Mouse (Mus musculus) c-Kit-positive CD71-positive TER-119-negative erythroid progenitor cells, embryonic 14.5 days (primary cell): ENCODE data around the gene Syt1.

Experiments
- DNase-seq: peaks from one replicate; pipeline ENCODE4 v3.0.0-alpha.2; 2013; ENCODE audit warnings: low read depth

The Syt1 gene

DNA sequence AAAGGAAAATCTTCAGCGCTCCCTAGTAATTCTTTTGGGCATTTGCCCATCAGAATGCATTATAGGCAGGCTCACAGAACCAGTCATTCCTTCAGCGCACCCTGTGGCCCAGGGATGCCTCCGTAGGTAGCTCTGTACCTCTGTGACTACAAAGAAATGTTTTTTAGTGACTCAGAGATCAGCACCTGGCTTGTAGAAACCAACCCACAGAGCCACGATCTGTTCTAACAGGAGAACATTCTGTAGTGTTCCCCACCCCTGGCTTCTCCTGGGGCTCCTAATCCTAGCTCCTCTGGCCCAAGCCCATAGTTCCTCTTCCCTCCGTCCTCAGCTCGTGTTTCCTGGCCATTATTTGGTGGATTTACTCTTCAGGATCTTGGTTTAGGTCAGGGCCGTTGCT is 361.6 kb downstream of the Syt1 start:
- DNase-seq = no peak

DNA sequence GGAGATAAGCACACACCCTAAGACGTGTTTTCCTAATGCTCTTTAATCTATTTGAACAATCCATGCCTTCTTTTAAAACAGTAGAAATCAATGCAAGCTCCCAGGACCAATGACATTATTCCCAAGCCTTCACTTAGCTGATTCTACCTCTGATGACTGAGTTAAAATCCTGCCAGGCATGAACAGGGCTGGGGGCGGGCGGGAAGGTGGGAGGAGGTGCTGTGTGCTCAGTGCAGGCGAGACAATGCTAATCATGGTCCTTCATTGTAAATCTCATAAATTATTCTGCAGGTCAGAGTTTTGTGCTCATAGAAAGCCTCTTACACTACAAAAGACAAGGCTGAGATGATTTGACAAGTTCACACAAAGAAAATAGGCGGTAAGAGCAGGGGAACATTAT is 366.9 kb downstream of the Syt1 start:
- DNase-seq = no peak

DNA sequence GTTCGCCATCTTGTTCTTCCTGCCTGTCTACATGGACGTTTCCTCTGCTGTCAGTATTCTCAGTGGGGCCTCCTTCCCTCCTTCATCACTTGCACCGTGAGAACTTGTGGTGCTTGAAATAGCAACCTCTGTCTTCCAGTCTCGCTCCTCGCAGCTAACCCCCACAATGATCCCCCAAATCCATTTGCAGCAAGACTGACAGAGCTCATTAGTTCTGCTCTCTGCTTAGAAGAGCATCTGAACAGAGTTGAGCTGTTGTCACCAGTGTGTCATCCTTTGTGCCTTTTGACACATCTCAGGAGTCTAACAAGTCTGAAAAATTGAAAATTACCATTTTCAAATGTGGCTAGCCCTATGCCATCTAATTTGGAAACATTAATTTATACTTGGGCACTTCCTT is 372.7 kb downstream of the Syt1 start:
- DNase-seq = no peak

DNA sequence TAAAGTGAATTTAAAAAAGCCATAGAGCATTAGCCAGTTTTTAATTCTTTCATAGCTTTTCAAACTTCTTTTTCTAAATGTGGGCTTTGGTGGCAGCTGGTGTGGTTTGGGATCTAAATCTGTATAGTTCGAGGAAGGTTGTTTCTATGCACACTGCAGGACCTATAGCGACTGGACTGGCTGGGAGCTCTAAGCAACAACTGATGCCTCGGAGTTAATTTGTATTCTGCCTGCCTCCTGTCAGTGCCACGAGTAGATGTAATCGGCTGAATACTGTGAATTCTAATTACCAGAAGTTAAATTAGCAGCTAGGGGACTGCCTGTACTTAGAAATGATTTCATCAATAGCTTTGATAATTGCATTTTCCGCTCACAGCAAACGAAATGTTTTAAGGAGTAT is 374.7 kb downstream of the Syt1 start:
- DNase-seq = no peak

DNA sequence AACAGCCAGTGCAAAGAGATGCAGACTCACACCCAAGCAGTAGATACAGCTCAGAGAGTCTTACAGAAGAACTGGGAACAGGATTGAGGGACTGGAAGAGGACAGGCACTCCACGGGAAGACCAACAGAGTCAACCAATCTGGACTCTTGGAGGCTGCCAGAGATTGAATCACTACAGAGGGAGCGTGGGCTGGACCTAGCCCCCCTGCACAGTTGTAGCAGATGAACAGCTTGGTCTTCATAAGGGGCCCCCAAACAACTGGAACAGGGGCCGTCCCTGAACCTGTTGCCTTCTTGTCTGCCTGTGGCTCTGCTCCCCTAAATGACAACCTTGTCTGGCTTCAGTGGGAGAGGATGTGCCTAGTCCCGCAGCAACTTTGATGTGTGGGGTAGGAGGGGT is 375.2 kb downstream of the Syt1 start:
- DNase-seq = no peak

DNA sequence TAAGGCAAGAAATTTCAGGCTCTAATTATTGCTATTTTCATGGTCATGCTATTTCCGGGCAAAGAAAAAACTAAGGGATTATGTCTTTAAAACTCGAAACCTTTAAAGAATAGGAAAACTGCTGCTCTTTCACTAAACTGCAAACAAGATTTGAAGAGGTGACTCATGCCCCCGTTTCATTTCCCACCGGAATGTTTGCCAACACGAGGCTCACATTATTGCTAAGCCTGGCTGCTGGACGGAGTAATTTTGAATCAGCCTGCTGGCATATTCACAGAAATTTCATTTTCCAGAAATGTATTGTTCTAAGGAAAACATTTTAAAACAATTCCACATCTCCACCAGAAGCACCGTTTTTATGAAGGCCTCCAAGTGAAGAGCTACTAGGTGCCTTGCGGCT is 379.9 kb downstream of the Syt1 start:
- no peak for DNase-seq

DNA sequence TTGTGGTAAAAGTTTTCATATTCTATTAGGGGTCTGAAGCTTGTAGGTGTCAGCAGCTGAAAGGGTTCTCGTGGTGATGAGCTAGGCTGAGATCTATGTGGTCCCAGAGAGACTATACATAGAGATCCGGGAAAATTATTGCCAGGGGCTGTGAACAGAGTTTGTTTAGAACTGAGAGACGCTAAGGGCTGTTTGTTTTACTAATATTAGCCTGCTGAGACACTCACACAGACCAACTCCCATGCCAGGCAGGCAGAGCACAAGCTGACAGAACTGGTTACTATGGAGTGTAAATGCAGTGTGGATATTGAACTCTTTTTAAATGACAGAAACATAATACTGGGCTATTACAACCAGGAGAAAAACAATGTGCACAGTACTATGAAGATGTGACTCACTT is 384.4 kb downstream of the Syt1 start:
- no peak for DNase-seq

DNA sequence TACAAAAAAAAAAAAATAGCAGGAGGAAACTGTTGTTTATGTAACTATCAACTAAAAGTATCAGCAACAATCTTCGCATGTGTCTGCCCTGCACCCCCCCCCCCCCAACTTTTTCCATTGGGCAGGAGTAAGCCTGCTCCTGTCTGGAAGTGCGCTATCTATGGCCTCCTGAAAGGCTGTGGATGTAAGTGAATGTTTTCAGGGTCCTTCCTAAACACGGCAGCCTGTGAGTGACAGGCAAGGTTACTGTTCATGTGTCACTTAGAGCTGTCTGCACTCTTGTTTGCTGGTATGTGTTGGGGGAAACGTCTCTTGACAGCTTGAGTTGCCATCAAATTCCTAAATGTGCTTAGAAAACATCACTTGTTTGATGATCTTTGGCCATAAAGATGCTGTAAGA is 387.8 kb downstream of the Syt1 start:
- no peak for DNase-seq

DNA sequence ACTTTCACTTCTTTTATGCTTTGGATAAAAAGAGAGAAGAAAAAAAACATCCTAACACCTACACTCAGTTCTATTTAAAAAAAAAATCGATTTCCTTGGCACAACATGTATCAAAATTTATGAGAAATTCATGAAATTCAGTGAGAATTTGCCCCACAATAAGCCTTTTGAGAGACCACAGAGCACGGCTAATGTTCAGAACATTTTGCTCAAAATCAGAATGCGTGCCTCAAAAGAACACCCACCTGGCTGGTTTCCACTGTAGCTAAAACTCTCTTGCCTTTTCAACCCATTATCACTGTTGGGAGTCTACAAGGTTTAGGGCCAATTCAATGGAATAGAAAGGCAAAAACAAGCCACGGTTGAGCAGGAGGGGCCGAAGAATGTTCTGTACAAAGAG is 390.9 kb downstream of the Syt1 start:
- DNase-seq = no peak

DNA sequence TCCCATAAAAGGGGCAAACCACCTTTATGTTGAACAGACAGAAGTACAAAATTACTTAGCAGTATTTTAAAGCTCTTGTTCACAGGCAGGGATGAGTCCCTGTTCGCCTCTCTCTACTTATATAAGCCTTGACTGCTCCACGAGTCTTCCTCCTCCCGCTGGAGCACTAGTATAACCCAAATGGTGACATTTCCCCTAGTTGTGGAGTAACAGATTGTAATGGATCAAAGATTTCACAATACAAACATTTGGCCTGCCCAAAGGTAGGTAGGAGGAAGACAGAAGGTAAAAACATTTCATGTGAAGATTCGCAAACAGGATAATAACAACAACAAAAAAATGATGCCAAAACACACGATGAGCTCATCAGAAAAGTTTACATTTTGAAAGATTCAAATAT is 391.6 kb downstream of the Syt1 start:
- DNase-seq = no peak

DNA sequence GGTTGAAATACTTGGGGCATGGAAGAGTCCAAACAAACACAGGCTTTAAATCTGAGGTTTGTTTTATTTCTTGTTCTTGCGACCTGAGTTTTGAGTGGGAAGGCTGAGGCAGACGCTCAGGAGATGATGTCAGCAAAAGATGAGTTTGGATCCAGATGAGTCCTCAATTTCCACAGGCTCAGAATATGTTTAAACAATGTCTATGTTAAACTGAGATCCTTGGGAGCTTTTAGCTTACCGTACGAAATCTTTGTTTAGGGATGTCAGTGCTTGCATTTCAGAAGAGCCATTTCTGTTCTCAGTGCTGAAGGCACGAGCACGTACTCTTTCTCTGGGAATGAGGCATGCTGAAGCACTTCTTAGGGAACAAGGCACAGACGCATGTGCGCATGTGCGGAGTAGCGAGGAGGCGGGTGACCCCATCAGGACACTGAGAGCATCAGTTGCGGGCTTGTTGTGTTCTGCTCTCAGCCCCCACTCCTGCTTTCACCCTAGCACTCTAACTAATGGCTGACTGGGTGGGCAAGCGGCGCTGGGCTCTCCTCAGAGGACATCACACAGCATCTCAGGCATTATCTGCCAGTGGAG is 400.6 kb downstream of the Syt1 start:
- DNase-seq = no peak

DNA sequence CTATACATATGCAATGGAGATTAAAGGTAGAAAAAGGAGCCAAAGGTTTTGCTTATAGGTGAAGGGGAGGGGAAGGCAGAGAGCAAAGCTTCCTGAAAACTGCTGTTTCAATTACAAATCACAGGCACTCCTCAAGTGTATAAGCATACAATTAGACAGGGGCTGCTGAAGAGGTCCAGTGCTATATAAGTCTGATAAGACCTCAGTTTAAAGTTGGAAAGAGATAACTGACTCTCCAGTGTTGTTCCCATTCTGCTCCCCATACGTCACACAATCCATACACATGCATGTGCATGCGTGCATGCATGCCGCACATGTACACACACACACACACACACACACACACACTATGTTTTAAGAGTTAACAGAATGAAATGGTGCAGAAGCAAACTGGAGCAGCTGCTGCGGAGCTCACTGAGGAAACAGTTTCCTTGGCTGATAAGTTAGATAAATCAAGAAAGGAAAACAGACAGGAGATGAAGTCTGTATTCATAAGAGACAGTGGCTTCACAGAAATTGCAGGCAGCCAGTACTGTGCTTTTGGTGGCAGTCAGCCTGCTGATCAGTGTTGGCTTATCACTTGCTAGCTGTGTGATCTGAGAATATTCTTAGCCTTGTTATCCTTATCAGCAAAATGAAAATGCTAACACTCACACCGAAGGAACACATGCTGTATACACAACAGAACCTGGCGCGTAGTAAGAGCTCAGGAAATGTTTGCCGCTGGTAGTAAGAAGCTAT is 408.9 kb downstream of the Syt1 start:
- no peak for DNase-seq

DNA sequence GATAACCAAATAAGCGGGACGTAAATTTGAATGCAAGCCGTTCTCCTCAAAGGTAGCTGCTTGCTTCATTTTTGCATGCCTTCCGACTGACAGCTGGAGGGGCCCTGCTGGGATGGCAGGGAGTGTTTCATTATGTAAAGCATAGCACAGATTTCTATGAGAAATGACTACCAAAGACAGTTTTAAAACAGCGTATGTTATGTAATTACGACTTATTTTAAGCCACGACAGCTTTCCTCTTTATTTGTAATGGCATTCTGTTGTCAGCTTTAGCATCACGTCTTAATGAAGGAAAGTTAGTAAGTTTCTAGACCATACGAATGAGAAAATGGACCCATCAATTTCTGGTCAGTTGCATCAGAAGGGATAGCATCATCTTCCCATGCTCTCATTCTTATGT is 410.1 kb downstream of the Syt1 start:
- DNase-seq = no peak

DNA sequence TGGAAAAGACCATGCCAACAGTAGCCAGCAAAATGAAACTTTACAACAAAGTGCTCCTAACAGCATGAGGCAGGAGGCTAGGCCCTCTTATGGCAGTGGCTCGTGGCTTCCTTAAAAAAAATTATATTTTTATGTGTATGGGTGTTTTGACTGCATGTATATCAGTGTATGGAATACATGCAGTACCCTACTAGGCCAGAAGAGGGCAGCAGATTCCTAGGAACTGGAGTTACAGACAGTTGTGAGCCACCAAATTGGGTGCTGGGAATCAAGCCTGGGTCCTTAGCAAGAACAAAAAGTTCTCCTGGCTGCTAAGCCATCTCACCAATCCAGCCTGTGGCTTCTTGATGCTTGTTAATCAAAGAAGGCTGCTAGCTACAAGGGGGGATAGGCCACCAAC is 413.4 kb downstream of the Syt1 start:
- DNase-seq = no peak

DNA sequence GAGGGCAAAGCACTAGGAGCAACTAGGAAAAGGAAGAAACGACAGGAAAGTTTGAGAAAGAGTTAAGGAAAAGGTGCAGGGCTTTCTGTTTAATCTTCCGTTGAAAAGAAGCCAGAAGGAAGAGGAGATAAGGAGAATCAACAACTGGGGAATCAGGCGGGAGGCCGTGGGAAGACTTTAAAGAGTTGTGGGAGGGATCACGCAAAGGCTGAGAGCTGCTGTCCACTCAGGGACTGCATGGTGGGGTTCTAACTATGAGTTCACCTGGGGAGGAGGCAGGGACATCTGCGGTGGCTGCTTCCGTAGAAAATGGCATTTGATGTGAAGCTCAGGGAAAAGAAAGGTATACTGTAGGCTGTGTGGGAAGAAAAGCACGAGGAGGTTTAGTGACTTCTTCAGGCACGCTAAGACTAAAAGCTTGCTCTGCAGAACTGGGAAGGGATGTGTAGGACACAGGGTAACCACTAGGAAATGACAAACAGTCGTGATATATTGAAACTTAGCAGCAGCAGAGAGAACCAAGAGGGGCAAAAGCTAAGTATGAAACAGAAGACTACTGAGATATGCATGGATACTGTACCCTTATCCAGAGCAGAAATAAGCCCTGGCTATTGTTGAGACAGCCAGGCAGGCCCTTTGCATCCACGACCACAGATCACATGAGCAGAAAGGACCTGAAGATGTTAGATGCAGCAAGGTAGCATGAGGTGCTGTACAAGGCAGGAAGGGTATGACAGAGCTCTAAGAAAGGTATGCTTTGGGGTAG is 414.4 kb downstream of the Syt1 start:
- DNase-seq = no peak

DNA sequence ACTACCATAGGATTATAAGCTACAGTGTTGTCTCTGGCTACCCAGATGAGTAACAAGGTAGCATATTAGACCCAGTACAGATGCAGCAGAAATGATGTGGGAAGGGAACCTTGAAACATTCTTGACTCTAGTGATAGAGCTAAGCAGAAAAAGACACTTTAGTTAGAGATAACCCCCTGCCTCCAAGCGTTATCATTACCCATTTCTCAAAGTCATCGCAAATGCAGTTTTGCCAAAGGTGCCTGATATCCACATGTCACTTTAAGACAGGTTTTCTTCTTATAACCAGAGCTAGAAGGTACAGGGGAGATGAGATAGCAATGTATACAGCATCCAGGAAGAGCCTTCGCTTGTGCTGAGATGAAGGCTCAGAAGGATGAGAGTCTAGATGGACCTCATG is 421.4 kb downstream of the Syt1 start:
- no peak for DNase-seq

DNA sequence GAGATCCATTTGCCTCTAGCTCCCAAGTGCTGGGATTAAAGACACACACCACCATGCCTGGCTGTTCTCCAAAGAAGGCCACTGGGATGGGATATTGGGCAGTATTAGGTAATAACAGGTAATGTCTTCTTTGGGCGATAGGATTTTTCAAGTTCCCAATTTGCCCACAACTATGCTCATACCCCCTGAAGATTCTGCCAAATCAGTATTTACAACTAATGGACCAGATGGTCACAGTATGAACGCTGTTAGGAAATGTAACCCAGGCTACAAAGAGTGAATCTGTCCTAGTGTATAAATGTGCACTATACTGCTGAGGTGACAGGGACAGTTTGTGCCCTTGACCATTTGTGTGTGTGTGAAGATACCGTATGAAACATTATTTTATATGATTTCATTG is 421.9 kb downstream of the Syt1 start:
- DNase-seq = no peak

DNA sequence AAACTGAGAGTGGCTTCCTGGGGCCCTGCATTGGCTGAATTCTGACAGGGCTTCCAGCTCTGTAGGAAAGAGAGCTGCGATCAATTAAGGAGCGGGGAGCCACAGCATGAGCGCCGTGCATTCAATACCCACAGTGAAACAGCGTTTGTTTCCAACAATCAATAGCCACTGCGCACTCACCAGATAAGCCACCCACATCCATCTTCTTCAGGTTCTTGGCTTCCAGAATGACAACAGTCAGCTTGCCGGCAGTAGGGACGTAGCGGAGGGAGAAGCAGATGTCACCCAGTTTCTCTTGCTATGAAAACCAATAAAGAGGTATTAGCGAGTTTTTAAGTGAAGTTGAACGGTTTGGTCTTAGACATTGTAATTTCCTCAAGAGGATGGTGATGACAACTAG is 427.1 kb downstream of the Syt1 start:
- no peak for DNase-seq

DNA sequence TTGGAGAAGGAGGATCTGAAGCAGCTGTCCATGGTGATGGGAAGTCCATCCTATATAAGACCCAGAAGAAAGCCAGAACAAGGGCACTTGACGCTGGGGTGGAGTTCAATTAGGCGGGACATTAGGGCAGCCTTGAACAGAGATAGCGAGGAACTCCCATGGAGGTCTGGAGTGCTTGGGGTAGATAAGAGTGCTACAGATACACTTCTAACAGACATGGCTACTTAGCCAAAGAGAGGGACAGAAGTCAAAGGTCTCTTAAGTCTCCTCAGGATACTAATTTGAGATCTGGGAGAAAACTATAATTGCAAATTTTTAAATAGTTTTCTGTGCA is 428.4 kb downstream of the Syt1 start:
- peak; percentile 74 for DNase-seq

DNA sequence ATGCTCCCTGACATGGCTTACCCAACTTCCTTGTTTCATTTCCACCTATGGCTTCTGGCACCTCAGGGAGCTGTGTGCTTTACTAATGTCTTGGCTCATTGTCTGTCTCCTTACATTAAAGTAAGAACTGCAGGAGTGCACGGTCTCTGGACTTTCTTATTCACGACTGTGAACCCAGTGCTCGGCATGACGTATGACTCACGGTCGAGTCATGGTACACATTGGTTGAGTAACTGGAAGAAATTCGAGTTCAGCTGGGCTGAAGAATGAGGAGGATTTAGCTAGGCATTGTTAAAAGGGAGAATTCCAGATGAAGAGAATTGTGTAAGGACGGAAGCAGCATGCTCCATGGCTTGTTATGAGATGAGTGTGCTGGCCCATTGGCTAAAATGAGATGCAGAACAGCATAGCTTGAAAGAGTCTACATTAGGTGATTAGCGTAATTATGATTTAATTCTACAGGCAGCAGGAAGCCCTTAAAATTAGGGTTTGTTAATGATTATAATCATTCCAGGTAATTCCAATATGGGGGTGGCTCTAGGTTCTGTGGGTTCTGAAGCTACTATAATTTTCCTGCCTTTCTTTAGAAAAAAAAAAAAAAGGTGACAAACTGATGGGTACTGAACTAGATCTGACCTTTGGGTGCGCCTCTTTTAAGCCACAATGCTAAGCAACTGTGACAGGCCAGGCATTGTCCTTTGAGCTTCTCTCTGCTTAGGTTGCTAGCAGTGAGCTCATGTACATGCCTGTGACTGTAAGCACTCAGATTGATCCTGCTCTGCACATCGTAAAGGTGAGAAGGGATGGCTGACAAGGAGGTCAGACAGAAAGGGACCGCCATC is 429.0 kb downstream of the Syt1 start:
- DNase-seq = no peak

DNA sequence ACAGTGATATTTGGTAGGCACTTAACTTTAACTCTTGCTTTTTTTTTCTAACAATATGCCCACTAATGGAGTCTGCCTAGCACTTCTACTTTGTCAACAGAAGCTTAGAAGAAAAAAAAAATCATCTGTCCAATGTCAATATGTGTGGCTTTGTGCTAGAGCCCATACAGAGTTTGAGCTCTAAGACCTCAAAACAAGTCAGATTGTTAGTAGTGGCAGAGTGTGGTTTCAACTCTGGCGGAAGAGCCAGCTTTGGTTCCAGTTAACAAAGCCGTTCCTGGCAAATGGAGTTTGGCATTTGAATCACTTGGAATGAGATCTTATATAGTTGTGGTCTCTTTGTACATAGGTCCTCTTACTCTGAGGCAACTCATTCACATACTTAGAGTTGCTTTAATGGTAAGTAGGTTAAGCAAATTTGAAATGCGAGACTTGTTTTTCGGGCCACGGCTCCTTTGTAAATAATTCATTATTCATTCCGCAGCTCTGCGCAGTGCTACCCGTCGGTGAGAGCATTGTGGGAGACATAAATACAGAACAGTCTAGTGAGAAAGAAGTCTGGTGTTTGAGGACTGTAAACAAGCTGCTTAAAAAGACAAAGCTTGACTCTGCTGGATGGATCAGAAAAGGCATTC is 429.9 kb downstream of the Syt1 start:
- DNase-seq = no peak

DNA sequence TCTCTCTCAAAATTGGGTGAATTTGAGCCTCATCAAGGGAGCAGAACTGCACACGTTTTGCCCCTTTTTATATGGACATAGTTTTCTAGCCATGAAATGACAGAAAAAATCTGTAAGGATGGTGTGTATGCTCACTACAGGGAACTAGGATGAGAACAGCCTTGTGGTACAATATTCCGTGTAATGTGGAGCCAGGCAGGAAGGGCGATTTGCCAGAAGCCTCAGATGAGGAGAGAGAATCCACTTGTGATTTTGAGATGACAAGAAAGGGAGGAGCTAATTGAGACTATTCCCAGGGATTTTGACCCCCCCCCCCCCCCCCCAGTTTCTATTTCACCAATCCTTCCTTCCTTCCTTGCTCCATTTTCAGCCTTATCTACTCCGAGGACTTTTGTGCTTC is 431.4 kb downstream of the Syt1 start:
- no peak for DNase-seq
